Mouse (Mus musculus): ENCODE results near the gene Smndc1.

DNA sequence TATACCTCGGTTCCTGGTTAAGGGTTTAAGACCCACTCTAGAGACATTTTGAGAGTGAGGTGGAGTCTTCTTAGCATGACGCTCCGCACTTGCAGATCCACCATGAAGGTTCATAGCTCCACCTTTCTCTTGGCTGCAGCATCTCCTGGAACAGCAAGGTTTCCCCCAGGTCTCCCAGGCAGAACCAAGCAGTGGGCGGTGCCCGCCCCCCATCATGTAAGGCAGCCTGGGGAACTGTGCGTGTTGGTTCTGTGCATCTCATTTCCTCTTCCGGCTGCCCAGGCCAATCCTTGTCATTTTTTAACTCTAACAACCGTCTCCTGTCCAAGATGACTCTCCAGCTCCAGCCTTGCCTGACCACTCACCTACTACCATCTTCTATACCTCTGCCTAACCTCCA, 35.4 kb upstream of the Smndc1 start:
- TF ChIP-seq E2F4 (IDR thresholded peaks at IDR 0.05; ENCODE audit: insufficient read depth), result no peak
- no peak for TF ChIP-seq POLR2A (IDR thresholded peaks at IDR 0.05; ENCODE audit: insufficient read length, low read depth)

All from myocyte (in vitro differentiated cells).